Mouse (Mus musculus): ENCODE data around the gene Vmn1r54. TPM values are rescaled to one million over a fixed set of nuclear protein-coding genes. Genes with fewer than 3 reads are reported as not detected.

Vmn1r54 gene
- polyA plus RNA-seq, 1 experiment from 2014 or later, result not detected

DNA sequence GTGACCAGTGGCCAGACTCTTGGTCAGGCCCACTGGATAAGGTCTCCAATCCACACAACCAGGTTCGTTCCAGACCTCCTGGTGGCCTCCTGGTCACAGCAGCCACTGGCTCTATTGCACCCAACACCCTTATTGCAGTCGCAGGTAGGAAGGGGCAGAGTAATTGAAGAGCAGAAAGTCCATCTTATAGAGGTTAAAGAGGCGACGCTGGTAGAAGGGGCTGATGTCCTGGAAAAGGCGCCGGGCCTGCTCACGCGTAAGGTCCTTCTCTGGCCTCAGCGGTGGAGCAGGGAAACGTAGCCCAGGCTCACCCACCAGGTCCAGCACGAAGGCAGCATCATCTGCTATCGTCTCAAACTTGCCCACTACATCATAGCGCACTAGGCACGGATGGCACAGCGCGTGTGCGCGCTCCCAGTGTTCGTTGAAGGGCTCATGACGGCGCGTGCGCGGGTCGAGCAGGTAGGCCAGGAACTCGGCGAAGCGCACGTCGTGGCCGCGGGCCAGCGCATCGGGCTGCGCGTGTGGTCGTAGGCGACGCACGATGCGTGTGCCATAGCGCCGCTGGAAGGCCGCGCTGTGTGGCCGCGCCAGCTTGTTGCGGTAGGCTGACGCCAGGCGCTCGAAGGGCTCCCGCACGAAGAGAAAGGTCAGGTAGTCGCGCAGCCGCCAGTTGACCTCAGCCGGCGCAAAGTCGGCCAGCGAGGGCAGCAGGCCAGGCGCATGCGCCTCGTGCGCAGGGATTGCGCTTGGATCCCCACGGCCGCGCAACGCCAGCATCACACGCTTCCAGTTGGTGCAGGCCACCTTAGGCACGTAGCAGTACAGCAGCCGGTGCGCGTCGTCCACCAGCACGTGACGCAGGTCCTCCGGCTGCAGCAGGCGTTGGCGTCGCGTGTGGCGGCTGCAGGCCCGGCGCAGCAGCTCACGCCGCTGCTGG lies 63.0 kb downstream of the Vmn1r54 start:
- no peak for ATAC-seq
- Histone ChIP-seq H3K4me2 (ENCODE audit: low read length) (no peak overlapping the region), H3K4me1 (ENCODE audit: control insufficient read depth, insufficient read depth, low read length) (no peaks in the 10 kb centered on the region), H3K9me3 (replicated peaks; ENCODE audit: control insufficient read depth, low read length, poor library complexity, severe bottlenecking) (peaks cover 7% of the 10 kb centered on the region; the same call in 1 of the 2 replicates), H3K36me3 (ENCODE audit: control insufficient read depth, insufficient read depth, low read length) (no peaks in the 10 kb centered on the region), H3K27me3 (ENCODE audit: control insufficient read depth, insufficient read depth, low read depth, low read length) (no peaks in the 10 kb centered on the region), H3K27ac (ENCODE audit: low read length) (no peak overlapping the region), H3K9ac (ENCODE audit: low read depth, low read length) (no peak overlapping the region), H3K4me3 (ENCODE audit: low read depth, low read length) (no peak overlapping the region)
- 90% methylated on average over 87 of the region's 87 CpGs for WGBS

DNA sequence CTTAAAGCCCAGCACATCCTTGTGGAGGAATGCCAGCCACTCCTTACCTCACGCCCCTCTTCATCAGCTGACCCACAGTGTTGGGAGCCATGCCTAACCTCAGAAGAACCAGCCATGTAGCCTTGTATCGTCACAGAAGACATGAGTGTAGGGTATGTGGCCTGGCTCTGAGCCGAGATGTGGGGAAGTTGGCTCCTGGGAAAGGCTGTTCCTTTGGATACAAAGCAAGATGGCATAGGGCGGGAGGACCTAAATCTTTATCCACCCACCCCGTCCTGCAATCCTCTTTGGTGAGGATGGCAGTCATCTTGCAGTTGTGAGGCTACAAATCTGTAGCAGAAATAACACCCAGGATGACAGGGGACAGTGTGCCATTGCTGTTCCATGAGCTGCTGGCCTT lies 69.9 kb downstream of the Vmn1r54 start:
- no peak for ATAC-seq
- H3K9me3 ChIP-seq (replicated peaks; ENCODE audit: control insufficient read depth, low read length, poor library complexity, severe bottlenecking), result no peaks in the 10 kb centered on the region
- H3K36me3 ChIP-seq (ENCODE audit: control insufficient read depth, insufficient read depth, low read length), result no peaks in the 10 kb centered on the region
- no peaks in the 10 kb centered on the region for H3K4me1 ChIP-seq (ENCODE audit: control insufficient read depth, insufficient read depth, low read length)
- H3K4me2 ChIP-seq (ENCODE audit: low read length), result no peak overlapping the region
- no peak overlapping the region for H3K4me3 ChIP-seq (ENCODE audit: low read depth, low read length)
- 88% methylated on average over 5 of the region's 5 CpGs for WGBS
- H3K27me3 ChIP-seq (ENCODE audit: control insufficient read depth, insufficient read depth, low read depth, low read length), result no peaks in the 10 kb centered on the region
- H3K9ac ChIP-seq (ENCODE audit: low read depth, low read length), result no peak overlapping the region
- H3K27ac ChIP-seq (ENCODE audit: low read length), result no peak overlapping the region

DNA sequence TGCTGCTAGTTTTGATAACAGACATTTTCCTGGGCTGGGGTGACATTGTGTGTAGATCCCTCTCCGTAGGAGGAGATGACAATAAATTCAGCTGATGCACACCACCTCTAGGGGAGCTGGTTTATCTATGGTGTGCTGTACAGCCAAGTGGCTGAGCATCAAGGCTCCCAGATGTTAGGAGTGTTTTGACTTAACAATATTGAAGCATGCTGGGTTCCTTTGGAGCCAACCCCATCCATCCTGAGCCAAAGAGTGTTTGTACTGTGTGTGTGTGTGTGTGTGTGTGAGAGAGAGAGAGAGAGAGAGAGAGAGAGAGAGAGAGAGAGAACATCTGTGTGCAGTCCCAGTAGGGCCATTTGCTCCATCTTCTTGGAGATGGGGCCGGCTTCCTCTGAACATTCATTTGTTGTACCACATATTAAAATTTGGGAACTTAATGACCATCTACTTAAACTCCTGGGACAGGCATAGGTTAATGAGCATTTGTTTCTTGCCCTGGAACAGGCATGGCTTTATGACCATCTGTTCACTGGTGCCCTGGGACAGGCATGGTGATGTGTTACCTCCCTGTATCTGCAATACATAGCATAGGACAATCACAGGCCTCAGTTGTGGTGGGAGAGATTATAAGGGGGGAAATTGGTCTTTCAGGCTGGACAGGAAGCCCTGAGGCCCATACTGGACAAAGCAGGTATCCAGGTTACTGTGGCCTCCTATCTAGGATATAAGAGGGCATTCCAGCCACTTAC lies 71.6 kb downstream of the Vmn1r54 start:
- no peaks in the 10 kb centered on the region for H3K4me1 ChIP-seq (ENCODE audit: control insufficient read depth, insufficient read depth, low read length)
- H3K27me3 ChIP-seq (ENCODE audit: control insufficient read depth, insufficient read depth, low read depth, low read length), result no peaks in the 10 kb centered on the region
- no peak for ATAC-seq
- no peak overlapping the region for H3K27ac ChIP-seq (ENCODE audit: low read length)
- no peaks in the 10 kb centered on the region for H3K9me3 ChIP-seq (replicated peaks; ENCODE audit: control insufficient read depth, low read length, poor library complexity, severe bottlenecking)
- no peak overlapping the region for H3K4me3 ChIP-seq (ENCODE audit: low read depth, low read length)
- WGBS, result 69% methylated on average over 2 of the region's 2 CpGs
- no peak overlapping the region for H3K4me2 ChIP-seq (ENCODE audit: low read length)
- H3K9ac ChIP-seq (ENCODE audit: low read depth, low read length), result no peak overlapping the region
- H3K36me3 ChIP-seq (ENCODE audit: control insufficient read depth, insufficient read depth, low read length), result no peaks in the 10 kb centered on the region

DNA sequence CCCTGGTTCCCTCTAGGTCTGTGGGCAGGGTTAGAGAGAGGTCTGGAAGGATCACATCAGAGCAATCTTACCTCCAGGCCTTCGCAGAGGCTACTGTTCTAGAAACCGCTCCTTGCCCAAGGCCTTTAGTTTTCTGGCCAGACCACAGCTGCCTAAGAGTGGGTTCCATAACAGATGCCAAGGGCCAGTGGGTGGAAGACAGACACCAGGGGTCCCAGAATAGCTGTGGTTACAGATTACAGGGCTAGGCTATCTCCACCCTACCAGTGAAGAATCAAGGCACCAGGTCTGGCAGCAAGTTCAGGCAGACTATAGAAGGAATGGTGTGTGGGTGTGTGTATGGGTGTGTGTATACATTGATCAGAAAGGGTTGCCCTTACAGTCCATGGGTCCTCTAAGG lies 72.9 kb downstream of the Vmn1r54 start:
- Histone ChIP-seq H3K27me3 (ENCODE audit: control insufficient read depth, insufficient read depth, low read depth, low read length) (no peaks in the 10 kb centered on the region), H3K4me3 (ENCODE audit: low read depth, low read length) (no peak overlapping the region), H3K27ac (ENCODE audit: low read length) (no peak overlapping the region), H3K36me3 (ENCODE audit: control insufficient read depth, insufficient read depth, low read length) (no peaks in the 10 kb centered on the region), H3K9ac (ENCODE audit: low read depth, low read length) (no peak overlapping the region), H3K9me3 (replicated peaks; ENCODE audit: control insufficient read depth, low read length, poor library complexity, severe bottlenecking) (no peaks in the 10 kb centered on the region), H3K4me2 (ENCODE audit: low read length) (no peak overlapping the region), H3K4me1 (ENCODE audit: control insufficient read depth, insufficient read depth, low read length) (no peaks in the 10 kb centered on the region)
- 90% methylated on average over 2 of the region's 2 CpGs for WGBS
- ATAC-seq, result no peak

DNA sequence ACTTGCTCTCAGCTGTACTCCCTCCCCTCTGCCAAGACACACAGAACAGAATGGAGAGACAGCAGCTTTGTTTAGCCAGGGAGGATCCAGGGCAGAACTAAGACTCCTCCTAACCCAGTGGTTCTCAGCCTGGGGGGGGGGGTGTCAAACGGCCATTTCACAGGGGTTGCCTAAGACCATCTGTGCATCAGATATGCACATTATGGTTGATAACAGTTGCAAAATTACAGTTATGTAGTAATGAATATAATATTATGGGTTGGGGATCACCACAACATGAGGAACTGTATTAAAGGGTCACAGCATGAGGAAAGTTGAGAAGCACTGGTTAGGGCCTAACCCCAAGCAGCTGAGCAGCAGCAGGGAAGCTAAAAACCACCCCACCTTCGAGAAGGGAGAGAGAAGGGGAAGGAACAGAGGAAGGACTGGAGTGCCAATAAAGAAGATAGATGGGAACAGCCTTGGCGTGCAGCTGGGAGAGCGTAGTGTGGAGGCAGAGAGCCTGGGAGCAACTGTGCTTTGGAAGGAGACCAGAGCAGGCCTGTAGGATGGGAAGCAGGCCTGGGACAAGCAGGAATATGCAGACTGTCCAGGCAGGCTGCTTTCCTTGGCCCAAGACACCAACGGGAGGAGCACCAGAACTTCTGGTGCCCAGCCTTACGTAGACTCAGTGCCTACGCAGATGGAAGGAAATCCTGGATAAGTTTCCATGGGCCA lies 73.5 kb downstream of the Vmn1r54 start:
- no peak overlapping the region for H3K27ac ChIP-seq (ENCODE audit: low read length)
- no peaks in the 10 kb centered on the region for H3K36me3 ChIP-seq (ENCODE audit: control insufficient read depth, insufficient read depth, low read length)
- no peaks in the 10 kb centered on the region for H3K9me3 ChIP-seq (replicated peaks; ENCODE audit: control insufficient read depth, low read length, poor library complexity, severe bottlenecking)
- ATAC-seq, result no peak
- WGBS, result 79% methylated on average over 7 of the region's 7 CpGs
- H3K4me2 ChIP-seq (ENCODE audit: low read length), result no peak overlapping the region
- H3K4me1 ChIP-seq (ENCODE audit: control insufficient read depth, insufficient read depth, low read length), result no peaks in the 10 kb centered on the region
- no peak overlapping the region for H3K9ac ChIP-seq (ENCODE audit: low read depth, low read length)
- H3K4me3 ChIP-seq (ENCODE audit: low read depth, low read length), result no peak overlapping the region
- H3K27me3 ChIP-seq (ENCODE audit: control insufficient read depth, insufficient read depth, low read depth, low read length), result no peaks in the 10 kb centered on the region

DNA sequence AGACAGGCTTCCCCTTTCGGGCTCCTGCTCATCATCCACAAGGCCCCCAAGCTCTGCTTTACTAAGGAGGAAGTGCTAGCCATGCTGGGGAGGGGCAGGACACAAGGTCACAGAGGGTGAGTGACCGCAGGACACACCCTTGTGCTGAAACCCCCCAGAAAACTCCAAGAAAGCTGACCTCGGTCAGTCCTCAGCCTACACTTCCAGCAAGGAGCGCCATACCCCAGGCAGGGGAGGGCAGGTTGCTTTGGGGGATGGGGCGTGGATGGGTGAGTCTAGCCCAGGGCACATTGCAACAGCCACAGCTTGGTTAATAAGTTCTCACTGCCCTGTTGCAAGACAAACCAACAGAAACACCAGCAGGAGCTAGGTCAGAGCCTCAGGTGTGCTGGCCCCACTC lies 74.3 kb downstream of the Vmn1r54 start:
- Histone ChIP-seq H3K27me3 (ENCODE audit: control insufficient read depth, insufficient read depth, low read depth, low read length) (no peaks in the 10 kb centered on the region), H3K27ac (ENCODE audit: low read length) (no peak overlapping the region), H3K9me3 (replicated peaks; ENCODE audit: control insufficient read depth, low read length, poor library complexity, severe bottlenecking) (no peaks in the 10 kb centered on the region), H3K4me2 (ENCODE audit: low read length) (no peak overlapping the region), H3K4me3 (ENCODE audit: low read depth, low read length) (no peak overlapping the region), H3K9ac (ENCODE audit: low read depth, low read length) (no peak overlapping the region), H3K36me3 (ENCODE audit: control insufficient read depth, insufficient read depth, low read length) (no peaks in the 10 kb centered on the region), H3K4me1 (ENCODE audit: control insufficient read depth, insufficient read depth, low read length) (peaks cover 3% of the 10 kb centered on the region; the same call in 1 of the 2 replicates)
- WGBS, result 85% methylated on average over 5 of the region's 5 CpGs
- ATAC-seq, result no peak

Other genes with a start within 250 kb of the Vmn1r54 start
- gene Vmn1r47, start 230.2 kb upstream of the Vmn1r54 start, polyA plus RNA-seq (2015; fragmentation: Nextera tagmentation; extraction: Ambion mirVana), result not detected in 2 replicates
- gene Vmn1r48, start 209.5 kb upstream of the Vmn1r54 start, polyA plus RNA-seq (2015; fragmentation: Nextera tagmentation; extraction: Ambion mirVana), result not detected in 2 replicates
- not detected in 2 replicates for gene Vmn1r49, start 167.8 kb upstream of the Vmn1r54 start, polyA plus RNA-seq (2015; fragmentation: Nextera tagmentation; extraction: Ambion mirVana)
- not detected in 2 replicates for gene Vmn1r50, start 144.9 kb upstream of the Vmn1r54 start, polyA plus RNA-seq (2015; fragmentation: Nextera tagmentation; extraction: Ambion mirVana)
- gene Vmn1r51, start 123.7 kb upstream of the Vmn1r54 start, polyA plus RNA-seq (2015; fragmentation: Nextera tagmentation; extraction: Ambion mirVana), result 0.05 TPM in 1 of 2 replicates, not detected in the other
- not detected in 2 replicates for gene Vmn1r52, start 71.5 kb upstream of the Vmn1r54 start, polyA plus RNA-seq (2015; fragmentation: Nextera tagmentation; extraction: Ambion mirVana)
- not detected in 2 replicates for gene V1ra8, start 43.5 kb upstream of the Vmn1r54 start, polyA plus RNA-seq (2015; fragmentation: Nextera tagmentation; extraction: Ambion mirVana)
- gene Vmn1r53, start 21.9 kb upstream of the Vmn1r54 start, polyA plus RNA-seq (2015; fragmentation: Nextera tagmentation; extraction: Ambion mirVana), result not detected in 2 replicates
- gene BC048671, start 54.9 kb downstream of the Vmn1r54 start, polyA plus RNA-seq (2015; fragmentation: Nextera tagmentation; extraction: Ambion mirVana), result not detected in 2 replicates
- 0.11 TPM in 1 of 2 replicates, not detected in the other for gene Chst13, start 78.9 kb downstream of the Vmn1r54 start, polyA plus RNA-seq (2015; fragmentation: Nextera tagmentation; extraction: Ambion mirVana)
- not detected in 2 replicates for gene Uroc1, start 87.0 kb downstream of the Vmn1r54 start, polyA plus RNA-seq (2015; fragmentation: Nextera tagmentation; extraction: Ambion mirVana)
- 8.8 and 9.2 TPM in 2 replicates for gene Zxdc, start 123.2 kb downstream of the Vmn1r54 start, polyA plus RNA-seq (2015; fragmentation: Nextera tagmentation; extraction: Ambion mirVana)
- gene Cfap100, start 182.5 kb downstream of the Vmn1r54 start, polyA plus RNA-seq (2015; fragmentation: Nextera tagmentation; extraction: Ambion mirVana), result 8.4 TPM in 2 replicates
- gene Klf15, start 216.3 kb downstream of the Vmn1r54 start, polyA plus RNA-seq (2015; fragmentation: Nextera tagmentation; extraction: Ambion mirVana), result 12.6 and 17.5 TPM in 2 replicates
- 46.5 and 72.2 TPM in 2 replicates for gene Aldh1l1, start 240.1 kb downstream of the Vmn1r54 start, polyA plus RNA-seq (2015; fragmentation: Nextera tagmentation; extraction: Ambion mirVana)